Mouse (Mus musculus) CH12.LX (cell line): Measurements from ENCODE around the gene Appl1. TPM values are rescaled to one million over a fixed set of nuclear protein-coding genes. Genes with fewer than 3 reads are reported as not detected.

Source experiments
- DNase-seq: peaks from one replicate; pipeline ENCODE4 v3.0.0-alpha.2; 2013; ENCODE audit errors: extremely low read depth
- H3K27ac ChIP-seq: 2 replicates; pipeline ENCODE4 v1.5.1; 2012; ENCODE audit warnings: low read depth, mild to moderate bottlenecking, control low read depth, moderate library complexity; ENCODE audit not compliant: insufficient read depth
- H3K27me3 ChIP-seq: replicated peaks from 2 replicates; pipeline ENCODE3; 2012; ENCODE audit warnings: inconsistent platforms
- H3K36me3 ChIP-seq, 2 experiments: replicated peaks in 1 of 2; 2 replicates each; pipeline versions ENCODE3 to v1.6.1; 2012; ENCODE audit warnings: inconsistent platforms in 1 of 2, low read length in 1 of 2, mild to moderate bottlenecking in 1 of 2, mixed read lengths in 1 of 2, moderate library complexity in 1 of 2; ENCODE audit not compliant: control insufficient read depth in 1 of 2, insufficient read depth in 1 of 2
- H3K4me1 ChIP-seq, 2 experiments: 2 replicates each; pipeline ENCODE4 v1.6.1; 2012; ENCODE audit warnings: inconsistent platforms in 1 of 2, moderate library complexity in 1 of 2; ENCODE audit not compliant: insufficient read depth in 2 of 2, control insufficient read depth in 1 of 2
- H3K4me2 ChIP-seq: 2 replicates; pipeline ENCODE4 v1.6.1; 2012; ENCODE audit warnings: low read depth, mild to moderate bottlenecking, control low read depth; ENCODE audit not compliant: poor library complexity, insufficient read depth, severe bottlenecking
- H3K4me3 ChIP-seq, 3 experiments: fragments of 150-350 bp in 1 of 3; sonication (generic) in 1 of 3; replicated peaks in 1 of 3; 2 replicates each; pipeline versions ENCODE3 to v1.5.1; 2011 to 2012; ENCODE audit warnings: low read depth in 2 of 3, low read length in 2 of 3, mild to moderate bottlenecking in 2 of 3, moderate library complexity in 2 of 3, control low read depth in 1 of 3, improper control_type of control experiment in 1 of 3, inconsistent platforms in 1 of 3, mixed read lengths in 1 of 3; ENCODE audit not compliant: poor library complexity in 1 of 3
- H3K79me2 ChIP-seq: replicated peaks from 2 replicates; pipeline ENCODE4 v1.6.1; 2012; ENCODE audit warnings: mild to moderate bottlenecking, moderate library complexity; ENCODE audit not compliant: control insufficient read depth, poor library complexity, insufficient read depth, severe bottlenecking; ENCODE audit errors: extremely low read depth
- H3K9ac ChIP-seq: 2 replicates; pipeline ENCODE4 v1.6.1; 2012; ENCODE audit warnings: low read depth, mild to moderate bottlenecking, control low read depth, moderate library complexity; ENCODE audit not compliant: insufficient read depth
- H3K9me3 ChIP-seq: replicated peaks from 2 replicates; pipeline ENCODE3; 2012; ENCODE audit warnings: low read length, inconsistent platforms, mixed read lengths
- CHD1 ChIP-seq: IDR thresholded peaks from 2 replicates; pipeline ENCODE4 v1.6.1; 2012; ENCODE audit warnings: low read depth, low read length, improper control_type of control experiment, inconsistent platforms
- CTCF ChIP-seq, 2 experiments: IDR thresholded peaks in 1 of 2; conservative IDR thresholded peaks in 1 of 2; 2 replicates each; pipeline ENCODE4 v1.5.1; 2011 to 2012; ENCODE audit warnings: low read depth in 2 of 2, low read length in 2 of 2, improper control_type of control experiment in 1 of 2, inconsistent platforms in 1 of 2, mild to moderate bottlenecking in 1 of 2, moderate library complexity in 1 of 2
- ETS1 ChIP-seq: conservative IDR thresholded peaks from 2 replicates; pipeline ENCODE4 v1.6.1; 2012; ENCODE audit warnings: low read depth, mild to moderate bottlenecking, inconsistent platforms, low read length, improper control_type of control experiment, moderate library complexity
- JUN ChIP-seq: IDR thresholded peaks from 2 replicates; pipeline ENCODE4 v1.6.1; 2011; ENCODE audit warnings: low read depth, mild to moderate bottlenecking, low read length, improper control_type of control experiment, moderate library complexity; ENCODE audit not compliant: insufficient read depth
- KAT2A ChIP-seq: IDR thresholded peaks from 2 replicates; pipeline ENCODE4 v1.6.1; 2012; ENCODE audit warnings: low read length, improper control_type of control experiment, inconsistent platforms; ENCODE audit not compliant: insufficient replicate concordance
- MAFK ChIP-seq: IDR thresholded peaks from 2 replicates; pipeline ENCODE4 v1.6.1; 2011; ENCODE audit warnings: low read length, improper control_type of control experiment; ENCODE audit not compliant: insufficient replicate concordance
- MEF2A ChIP-seq: IDR thresholded peaks from 2 replicates; pipeline ENCODE4 v1.6.1; 2014; ENCODE audit warnings: low read depth, mild to moderate bottlenecking, inconsistent platforms, low read length, improper control_type of control experiment, borderline replicate concordance
- MYC ChIP-seq: IDR thresholded peaks from 2 replicates; pipeline ENCODE4 v1.6.1; 2011; ENCODE audit warnings: low read depth, mild to moderate bottlenecking, improper control_type of control experiment, low read length
- NELFE ChIP-seq: IDR thresholded peaks from 2 replicates; pipeline ENCODE4 v1.6.1; 2011; ENCODE audit warnings: low read depth, low read length, improper control_type of control experiment
- NRF1 ChIP-seq: IDR thresholded peaks from 2 replicates; pipeline ENCODE4 v1.6.1; 2014; ENCODE audit warnings: low read depth, mild to moderate bottlenecking, inconsistent platforms, low read length, improper control_type of control experiment, moderate library complexity
- POLR2A ChIP-seq: IDR thresholded peaks from 2 replicates; pipeline ENCODE4 v1.6.1; 2011; ENCODE audit warnings: low read depth, mild to moderate bottlenecking, improper control_type of control experiment, low read length
- POLR2AphosphoS2 ChIP-seq: IDR thresholded peaks from 2 replicates; pipeline ENCODE4 v1.6.1; 2011; ENCODE audit warnings: low read depth, low read length, improper control_type of control experiment
- RCOR1 ChIP-seq: conservative IDR thresholded peaks from 2 replicates; pipeline ENCODE4 v1.6.1; 2012; ENCODE audit warnings: low read depth, mild to moderate bottlenecking, inconsistent platforms, low read length, improper control_type of control experiment
- SIN3A ChIP-seq: IDR thresholded peaks from 2 replicates; pipeline ENCODE4 v1.6.1; 2012; ENCODE audit warnings: low read length, improper control_type of control experiment, inconsistent platforms
- SMC3 ChIP-seq: IDR thresholded peaks from 2 replicates; pipeline ENCODE4 v1.6.1; 2011; ENCODE audit warnings: low read depth, low read length, improper control_type of control experiment
- TBP ChIP-seq: conservative IDR thresholded peaks from 2 replicates; pipeline ENCODE4 v1.6.1; 2011; ENCODE audit warnings: low read depth, low read length, improper control_type of control experiment
- USF2 ChIP-seq: conservative IDR thresholded peaks from 2 replicates; pipeline ENCODE4 v1.6.1; 2011; ENCODE audit warnings: low read depth, low read length, improper control_type of control experiment
- ZMIZ1 ChIP-seq: IDR thresholded peaks from 2 replicates; pipeline ENCODE4 v1.6.1; 2012; ENCODE audit warnings: low read depth, mild to moderate bottlenecking, inconsistent platforms, low read length, improper control_type of control experiment
- dilution Hi-C: fragments of 300-500 bp; cut with MboI; formaldehyde crosslinking; loops from 2 replicates; pipeline ENCODE4 v1.14.3; 2020; ENCODE audit warnings: low sequenced_read_pairs; ENCODE audit not compliant: extremely low pct_unique_long_range_greater_than_20kb, extremely low pct_ligation_motif_present
- in situ Hi-C: fragments of 300-500 bp; cut with MboI; formaldehyde crosslinking; loops from 3 replicates; pipeline ENCODE4 v1.14.3; 2019; ENCODE audit warnings: low sequenced_read_pairs, low pct_ligation_motif_present, low pct_unique_long_range_greater_than_20kb, mixed read lengths
- polyA plus RNA-seq: library from polyadenylated mRNA; unstranded; fragments of >175 nt; gene quantifications from 2 replicates; pipeline ENCODE4 v1.2.1, GENCODE M21; 2012; ENCODE audit warnings: low read depth; ENCODE audit not compliant: insufficient read length
- total RNA-seq, 2 experiments: library from RNA; depleted of rRNA; stranded (reverse); fragments of 300-350 nt in 1 of 2; fragments of >200 nt in 1 of 2; gene quantifications; 2 replicates each; pipeline ENCODE4 v1.2.3; 2012 to 2014

The Appl1 gene
- total and polyA plus RNA-seq, 3 experiments = 9.0 to 11.9 (median 11.0) TPM

- Histone ChIP-seq H3K27me3 (no peaks in the 10 kb centered on the region), H3K79me2 (no peaks in the 10 kb centered on the region), H3K4me3 (no peak overlapping the region), H3K4me2 (no peak overlapping the region), H3K36me3 (no peaks in the 10 kb centered on the region), H3K9ac (no peak overlapping the region), H3K4me1 (no peaks in the 10 kb centered on the region), H3K9me3 (no peaks in the 10 kb centered on the region), H3K27ac (no peak overlapping the region)
- in situ Hi-C loops = loop anchor here (25.0 kb wide), 1 partner anchor 518 kb away; no protein-coding TSS in a partner anchor
- dilution Hi-C loops = no loop called here
- TF ChIP-seq POLR2AphosphoS2 (no peak), POLR2A (no peak), CTCF (conservative IDR thresholded peaks at IDR 0.05 in 1 of 2, IDR thresholded peaks at IDR 0.05 in 1 of 2; ENCODE audit: low read depth in 2 of 2, low read length in 2 of 2) (no peak), CHD1 (no peak), JUN (no peak), MAFK (no peak), TBP (no peak), RCOR1 (no peak), NELFE (no peak), ETS1 (no peak), USF2 (no peak), ZMIZ1 (no peak), KAT2A (no peak), MEF2A (no peak), MYC (no peak), SMC3 (no peak)
- DNase-seq = no peak
Measured at GRCm38 (mm10) chr14:27004906-27005305, 33.9 kb upstream of the Appl1 start.

- Histone ChIP-seq H3K36me3 (no peaks in the 10 kb centered on the region), H3K4me2 (no peak overlapping the region), H3K4me3 (no peak overlapping the region), H3K79me2 (no peaks in the 10 kb centered on the region), H3K4me1 (no peaks in the 10 kb centered on the region), H3K27ac (no peak overlapping the region), H3K9me3 (no peaks in the 10 kb centered on the region)
- dilution Hi-C loops = no loop called here
- in situ Hi-C loops = loop anchor here (25.0 kb wide), 1 partner anchor 513 kb away; no protein-coding TSS in a partner anchor
- no peak for TF ChIP-seq SMC3
- TF ChIP-seq SIN3A = no peak
- no peak for TF ChIP-seq NRF1
- TF ChIP-seq, all 38 proteins: peak for 0
- H3K9ac ChIP-seq = no peak overlapping the region
- no peaks in the 10 kb centered on the region for H3K27me3 ChIP-seq
- no peak for DNase-seq
Measured at GRCm38 (mm10) chr14:27000386-27000785, 29.4 kb upstream of the Appl1 start.
